Mouse (Mus musculus): ENCODE data around the gene Elf1. TPM values are rescaled to one million over a fixed set of nuclear protein-coding genes. Genes with fewer than 3 reads are reported as not detected.

Gene Elf1
- polyA plus RNA-seq, 1 experiment from 2014 or later: 20.2 TPM

DNA sequence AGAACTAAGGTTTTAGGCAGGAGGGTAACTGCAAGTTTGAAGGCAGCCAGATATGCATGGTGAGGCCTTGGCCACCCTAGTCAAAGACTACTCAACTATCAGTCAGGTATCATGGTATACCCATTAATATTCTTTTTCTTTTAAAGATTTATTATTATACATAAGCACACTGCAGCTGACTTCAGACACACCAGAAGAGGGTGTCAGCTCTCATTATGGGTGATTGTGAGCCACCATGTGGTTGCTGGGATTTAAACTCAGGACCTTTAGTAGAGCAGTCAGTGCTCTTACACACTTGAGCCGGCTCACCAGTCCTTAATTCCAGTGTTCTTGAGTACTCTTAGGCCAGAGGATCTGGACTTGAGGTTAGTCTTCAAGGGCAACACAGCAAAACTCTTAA lies 20.6 kb upstream of the Elf1 start:
- Histone ChIP-seq H3K27ac (ENCODE audit: low read depth) (no peak overlapping the region), H3K4me2 (no peak overlapping the region), H3K27me3 (ENCODE audit: insufficient read depth, low read length) (no peaks in the 10 kb centered on the region), H3K9ac (no peak overlapping the region), H3K9me3 (ENCODE audit: low read depth, low read length) (no peaks in the 10 kb centered on the region), H3K36me3 (ENCODE audit: insufficient read depth) (peaks cover 46% of the 10 kb centered on the region), H3K4me3 (ENCODE audit: low read depth, low read length) (no peak overlapping the region), H3K4me1 (ENCODE audit: insufficient read depth) (no peaks in the 10 kb centered on the region)
- no peak for DNase-seq
- WGBS: 87% methylated on average over 1 of the region's 1 CpGs
- ATAC-seq (ENCODE audit: insufficient read depth): no peak
- TF ChIP-seq CTCF (IDR thresholded peaks at IDR 0.05; ENCODE audit: low read depth): no peak

- H3K36me3 ChIP-seq (ENCODE audit: insufficient read depth): peaks cover 52% of the 10 kb centered on the region
- no peak overlapping the region for H3K4me2 ChIP-seq
- no peak for TF ChIP-seq CTCF (IDR thresholded peaks at IDR 0.05; ENCODE audit: low read depth)
- no peak overlapping the region for H3K27ac ChIP-seq (ENCODE audit: low read depth)
- H3K4me3 ChIP-seq (ENCODE audit: low read depth, low read length): no peak overlapping the region
- H3K4me1 ChIP-seq (ENCODE audit: insufficient read depth): no peaks in the 10 kb centered on the region
- H3K9ac ChIP-seq: no peak overlapping the region
- H3K27me3 ChIP-seq (ENCODE audit: insufficient read depth, low read length): no peaks in the 10 kb centered on the region
- no peaks in the 10 kb centered on the region for H3K9me3 ChIP-seq (ENCODE audit: low read depth, low read length)
- WGBS: 87% methylated on average over 4 of the region's 4 CpGs
- ATAC-seq (ENCODE audit: insufficient read depth) (no peak), DNase-seq (no peak)
These were observed 20.0 kb upstream of the Elf1 start for GRCm38 (mm10) chr14:79460988-79461387.

GRCm38 (mm10) chr14:79465623-79466022 lies 15.4 kb upstream of the Elf1 start:
- 92% methylated on average over 1 of the region's 1 CpGs for WGBS
- H3K4me2 ChIP-seq: no peak overlapping the region
- DNase-seq: peak; percentile 47

DNA sequence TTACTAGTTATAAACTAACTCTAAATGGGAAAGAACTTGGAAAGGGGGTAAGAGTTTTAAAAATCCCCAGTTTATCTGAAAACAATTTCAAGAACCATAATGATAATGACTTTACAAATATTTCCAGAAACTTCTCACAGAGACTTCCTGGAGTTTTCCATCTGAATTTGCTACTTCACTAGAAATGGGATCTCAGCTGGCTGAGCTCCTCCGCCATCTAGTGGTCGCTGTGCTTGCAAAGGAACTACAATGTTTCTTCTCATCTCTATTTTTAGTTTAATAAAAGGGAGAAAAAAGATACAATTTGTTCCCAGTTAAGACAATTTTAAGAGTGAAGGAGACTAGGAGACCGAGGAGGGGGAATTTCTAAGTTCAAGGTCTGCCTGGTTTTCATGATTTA lies 13.4 kb upstream of the Elf1 start:
- TF ChIP-seq CTCF (IDR thresholded peaks at IDR 0.05; ENCODE audit: low read depth): peak; percentile 74
- Histone ChIP-seq H3K36me3 (ENCODE audit: insufficient read depth) (peaks cover 91% of the 10 kb centered on the region), H3K27me3 (ENCODE audit: insufficient read depth, low read length) (no peaks in the 10 kb centered on the region), H3K4me1 (ENCODE audit: insufficient read depth) (no peaks in the 10 kb centered on the region), H3K27ac (ENCODE audit: low read depth) (no peak overlapping the region), H3K4me2 (no peak overlapping the region), H3K9ac (no peak overlapping the region), H3K9me3 (ENCODE audit: low read depth, low read length) (no peaks in the 10 kb centered on the region), H3K4me3 (ENCODE audit: low read depth, low read length) (no peak overlapping the region)
- no peak for ATAC-seq (ENCODE audit: insufficient read depth)
- WGBS: 23% methylated on average over 3 of the region's 3 CpGs
- peak; percentile 90 for DNase-seq

More at GRCm38 (mm10) chr14:79465623-79466022, 15.4 kb upstream of the Elf1 start:
- no peak for ATAC-seq (ENCODE audit: insufficient read depth)
- Histone ChIP-seq H3K27ac (ENCODE audit: low read depth) (no peak overlapping the region), H3K4me1 (ENCODE audit: insufficient read depth) (no peaks in the 10 kb centered on the region), H3K4me3 (ENCODE audit: low read depth, low read length) (no peak overlapping the region), H3K36me3 (ENCODE audit: insufficient read depth) (peaks cover 88% of the 10 kb centered on the region), H3K9me3 (ENCODE audit: low read depth, low read length) (no peaks in the 10 kb centered on the region), H3K9ac (no peak overlapping the region), H3K27me3 (ENCODE audit: insufficient read depth, low read length) (no peaks in the 10 kb centered on the region)
- no peak for TF ChIP-seq CTCF (IDR thresholded peaks at IDR 0.05; ENCODE audit: low read depth)

DNA sequence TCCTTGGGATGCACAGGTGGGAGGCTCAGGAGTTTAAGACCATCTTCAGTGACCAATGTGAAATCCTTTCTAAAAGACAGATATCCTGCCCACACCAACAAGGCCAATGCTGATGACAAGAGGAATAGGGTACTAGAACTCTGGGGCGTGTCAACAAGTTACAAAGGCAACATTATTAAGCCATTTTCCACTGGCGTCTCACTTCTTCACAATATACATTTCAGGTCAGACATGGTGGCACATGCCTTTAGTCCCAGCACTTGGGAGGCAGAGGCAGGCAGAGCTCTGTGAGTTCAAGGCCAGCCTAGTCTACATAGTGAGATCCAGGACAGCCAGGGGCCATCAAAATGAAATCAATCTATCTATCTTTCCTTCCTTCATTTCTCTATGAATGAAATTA lies 7.6 kb upstream of the Elf1 start:
- Histone ChIP-seq H3K27me3 (ENCODE audit: insufficient read depth, low read length) (no peaks in the 10 kb centered on the region), H3K36me3 (ENCODE audit: insufficient read depth) (peaks cover 82% of the 10 kb centered on the region), H3K4me2 (no peak overlapping the region), H3K9ac (no peak overlapping the region), H3K27ac (ENCODE audit: low read depth) (no peak overlapping the region), H3K4me1 (ENCODE audit: insufficient read depth) (no peaks in the 10 kb centered on the region), H3K4me3 (ENCODE audit: low read depth, low read length) (no peak overlapping the region), H3K9me3 (ENCODE audit: low read depth, low read length) (no peaks in the 10 kb centered on the region)
- WGBS: 89% methylated on average over 2 of the region's 2 CpGs
- no peak for DNase-seq
- no peak for ATAC-seq (ENCODE audit: insufficient read depth)
- no peak for TF ChIP-seq CTCF (IDR thresholded peaks at IDR 0.05; ENCODE audit: low read depth)

GRCm38 (mm10) chr14:79481339-79482151 lies 551 bp downstream of the Elf1 start, which contains the start of gene Wbp4:
Gene Wbp4 (minus strand): TSS chr14:79481520.
- DNase-seq (peak; percentile 97), ATAC-seq (ENCODE audit: insufficient read depth) (peak; percentile 87)
- Histone ChIP-seq H3K9ac (peak within 1 kb of the TSS; percentile 98), H3K4me1 (ENCODE audit: insufficient read depth) (peaks cover 9% of the 10 kb centered on the region; the same call in 1 of the 2 replicates), H3K27ac (ENCODE audit: low read depth) (peak within 1 kb of the TSS; percentile 100), H3K4me3 (ENCODE audit: low read depth, low read length) (peak within 1 kb of the TSS; percentile 94), H3K4me2 (peak within 1 kb of the TSS; percentile 92), H3K27me3 (ENCODE audit: insufficient read depth, low read length) (no peaks in the 10 kb centered on the region), H3K9me3 (ENCODE audit: low read depth, low read length) (no peaks in the 10 kb centered on the region), H3K36me3 (ENCODE audit: insufficient read depth) (peaks cover 14% of the 10 kb centered on the region)
- no peak for TF ChIP-seq CTCF (IDR thresholded peaks at IDR 0.05; ENCODE audit: low read depth)
- 0% methylated on average over 78 of the region's 86 CpGs for WGBS

DNA sequence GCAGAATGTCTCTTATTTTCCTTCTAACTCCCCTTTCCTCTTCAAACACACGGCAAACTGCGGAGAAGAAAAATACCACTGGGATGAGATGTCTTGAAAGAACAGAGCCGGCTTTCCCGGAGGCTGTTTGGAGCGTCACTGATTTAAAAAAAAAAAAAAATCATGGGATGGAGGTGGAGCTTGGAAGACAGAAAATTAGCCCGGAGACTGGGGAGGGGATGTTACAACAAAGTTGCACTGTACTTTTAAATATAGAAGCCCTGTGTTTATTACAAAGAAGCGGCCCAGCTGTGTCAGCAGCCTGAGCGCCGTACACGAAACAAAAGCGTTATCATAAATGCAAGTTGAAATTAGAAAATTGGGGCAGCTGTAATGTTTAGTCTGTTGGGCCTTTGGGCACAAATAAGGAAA lies 1.3 kb downstream of the Elf1 start:
- under 1% methylated on average over 11 of the region's 11 CpGs for WGBS
- H3K4me3 ChIP-seq (ENCODE audit: low read depth, low read length): peak overlapping the region; percentile 94
- TF ChIP-seq CTCF (IDR thresholded peaks at IDR 0.05; ENCODE audit: low read depth): no peak
- H3K27me3 ChIP-seq (ENCODE audit: insufficient read depth, low read length): no peaks in the 10 kb centered on the region
- peak overlapping the region; percentile 100 for H3K27ac ChIP-seq (ENCODE audit: low read depth)
- H3K9me3 ChIP-seq (ENCODE audit: low read depth, low read length): no peaks in the 10 kb centered on the region
- peak; percentile 85 for DNase-seq
- H3K4me1 ChIP-seq (ENCODE audit: insufficient read depth): peaks cover 10% of the 10 kb centered on the region; the same call in 1 of the 2 replicates
- H3K9ac ChIP-seq: peak overlapping the region; percentile 98
- peak overlapping the region; percentile 92 for H3K4me2 ChIP-seq
- H3K36me3 ChIP-seq (ENCODE audit: insufficient read depth): peaks cover 9% of the 10 kb centered on the region
- ATAC-seq (ENCODE audit: insufficient read depth): peak; percentile 10; the same call in 1 of the 2 replicates
